ENCODE assay signal across 19 mouse cellular contexts in the genomic region with DNA sequence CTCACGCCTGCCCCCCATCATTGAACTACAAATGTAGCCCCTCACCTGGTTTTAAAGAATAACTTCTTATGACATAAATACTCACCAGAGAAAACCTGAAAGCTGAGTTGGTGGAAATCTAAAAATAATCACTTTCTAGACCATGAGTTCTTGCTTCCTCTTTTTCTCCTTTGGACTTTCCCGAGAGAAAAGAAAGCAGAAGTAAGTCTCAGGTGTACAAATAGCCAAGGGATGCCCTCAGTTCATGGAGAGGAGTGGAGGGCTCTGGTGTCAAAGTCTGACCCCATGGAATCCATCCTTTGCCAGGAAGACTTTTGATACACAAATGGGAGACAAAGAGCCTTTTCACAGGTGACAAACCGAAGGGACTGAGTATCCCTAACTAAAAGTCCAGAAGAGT. TPM values are rescaled to one million over a fixed set of nuclear protein-coding genes. Genes with fewer than 3 reads are reported as not detected.
"Had no signal": no experiment of that assay in that cellular context is flagged by ENCODE, and none has a peak within 500 bp of the region (broad histone marks: within the 10 kb centered on the region; RNA-seq: fewer than 3 reads in every experiment).

No protein-coding gene starts in this region.

- H3K27me3 ChIP-seq: limb, embryonic 12.5 days; megakaryocyte, embryonic 14.5 days; midbrain, embryonic 15.5 days; neural tube, embryonic 13.5 days had no signal

- H3K9me3 ChIP-seq: limb, embryonic 12.5 days; megakaryocyte, embryonic 14.5 days; midbrain, embryonic 15.5 days; neural tube, embryonic 13.5 days had no signal

- ATAC-seq: lung, postnatal 0 days; midbrain, embryonic 15.5 days had no signal

- H3K27ac ChIP-seq: kidney, postnatal 0 days; limb, embryonic 12.5 days; liver, embryonic 14.5 days; midbrain, embryonic 15.5 days; neural tube, embryonic 13.5 days; stomach, postnatal 0 days had no signal

- H3K4me3 ChIP-seq: limb, embryonic 12.5 days; megakaryocyte, embryonic 14.5 days; midbrain, embryonic 15.5 days; neural tube, embryonic 13.5 days had no signal

- H3K36me3 ChIP-seq: midbrain, embryonic 15.5 days had no signal

- H3K4me2 ChIP-seq: limb, embryonic 12.5 days; midbrain, embryonic 11.5 days; midbrain, embryonic 15.5 days; neural tube, embryonic 13.5 days had no signal

- DNase-seq: kidney, adult 11 months; kidney, adult 9 months; kidney, postnatal 36 days; layer of hippocampus, adult 9-11 months; layer of hippocampus, postnatal 36 days; lung, adult 2 months; lung, postnatal 4 days; right cerebral cortex, adult 18-20 months; right cerebral cortex, postnatal 25 days had no signal

- H3K9ac ChIP-seq: limb, embryonic 12.5 days; liver, embryonic 14.5 days; midbrain, embryonic 15.5 days; neural tube, embryonic 13.5 days had no signal

RNA-seq across cellular contexts. Expression of a gene that starts 24.7 kb away (rescaled TPM):
- total RNA-seq: monocyte, adult 5-6 weeks had no signal
